Mouse (Mus musculus): Measurements from ENCODE around the gene Rin2. TPM values are rescaled to one million over a fixed set of nuclear protein-coding genes. Genes with fewer than 3 reads are reported as not detected.

Rin2 gene
- polyA plus RNA-seq, 1 experiment from 2014 or later: 55.2 TPM

DNA sequence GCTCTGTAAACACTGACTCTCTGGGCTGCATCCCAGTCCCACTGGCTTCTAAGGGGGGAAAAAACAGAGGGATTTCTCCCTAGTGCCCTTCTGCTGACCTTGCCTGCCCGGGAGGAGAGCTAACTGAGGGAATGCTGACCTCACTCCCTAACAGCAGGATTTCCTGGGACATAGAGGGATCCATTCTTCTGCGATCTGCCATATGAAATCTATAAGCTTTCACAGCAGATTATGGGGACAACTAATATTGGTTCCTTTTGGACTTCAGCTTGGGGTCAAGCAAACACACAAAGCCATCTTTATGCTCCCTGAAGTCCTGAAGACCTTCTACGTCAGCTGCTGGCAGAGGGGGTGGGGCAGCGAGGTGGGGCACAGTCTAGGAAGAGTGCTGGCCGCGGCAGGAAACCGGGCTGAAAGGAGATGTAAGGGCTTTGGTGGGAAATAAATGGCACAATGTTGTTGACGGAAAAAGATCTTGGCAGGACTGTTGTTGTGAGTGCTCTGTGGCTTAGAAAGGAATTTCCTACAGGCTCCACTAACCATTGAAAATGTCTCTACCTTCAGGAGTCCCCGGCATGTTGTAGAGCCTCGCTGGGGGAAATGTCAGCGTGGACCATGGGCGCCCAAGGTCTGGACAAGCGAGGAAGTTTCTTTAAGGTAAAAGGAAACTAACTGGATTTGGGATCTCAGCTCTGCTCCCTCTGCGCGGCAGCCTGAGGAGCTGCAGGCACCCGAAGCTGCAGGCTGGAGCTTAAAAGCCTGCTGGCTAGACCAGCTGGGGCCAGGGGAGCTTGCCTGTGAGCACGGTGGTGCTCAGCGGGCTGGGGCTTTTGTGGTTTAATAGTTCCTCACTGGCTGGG, 111.0 kb downstream of the Rin2 start:
- DNase-seq (ENCODE audit: low spot score) (peak; percentile 75), ATAC-seq (peak; percentile 81)
- Histone ChIP-seq H3K27ac (ENCODE audit: low read length) (peak overlapping the region; percentile 87), H3K4me2 (replicated peaks; ENCODE audit: low read depth, low read length) (peak overlapping the region; percentile 60), H3K27me3 (replicated peaks; ENCODE audit: insufficient read depth, low read length) (no peaks in the 10 kb centered on the region), H3K9ac (replicated peaks; ENCODE audit: low read depth) (peak overlapping the region; percentile 57), H3K36me3 (ENCODE audit: insufficient read depth, low read length) (no peaks in the 10 kb centered on the region), H3K4me3 (ENCODE audit: low read depth, low read length) (peak overlapping the region; percentile 37), H3K4me1 (ENCODE audit: insufficient read depth, low read depth, low read length) (peaks cover 16% of the 10 kb centered on the region; the same call in 1 of the 2 replicates), H3K9me3 (ENCODE audit: low read length) (no peaks in the 10 kb centered on the region)
- 2% methylated on average over 18 of the region's 18 CpGs for WGBS
- TF ChIP-seq CTCF (IDR thresholded peaks at IDR 0.05): peak; percentile 39
- 0 out of 2 replicates have a peak, but pooled peaks have one; percentile 39 for TF ChIP-seq EP300 (IDR thresholded peaks at IDR 0.05)

DNA sequence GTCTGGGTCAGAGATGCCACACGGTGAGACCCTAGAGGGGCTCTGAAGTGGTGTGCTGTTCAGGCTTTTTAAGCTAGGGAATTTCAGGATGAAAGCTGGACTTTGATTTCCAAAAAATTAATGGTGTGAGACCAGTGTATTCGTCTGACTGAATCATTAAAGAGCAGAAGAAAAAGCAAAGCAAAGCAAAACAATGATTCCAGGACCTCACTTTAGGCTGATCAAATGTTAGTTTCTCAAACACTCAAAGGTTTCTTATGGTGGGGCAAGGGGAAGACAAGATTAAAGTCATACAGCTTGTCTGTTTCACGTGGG, 111.6 kb downstream of the Rin2 start:
- WGBS: 6% methylated on average over 3 of the region's 3 CpGs
- peaks cover 16% of the 10 kb centered on the region; the same call in 1 of the 2 replicates for H3K4me1 ChIP-seq (ENCODE audit: insufficient read depth, low read depth, low read length)
- H3K36me3 ChIP-seq (ENCODE audit: insufficient read depth, low read length): no peaks in the 10 kb centered on the region
- peak overlapping the region; percentile 60 for H3K4me2 ChIP-seq (replicated peaks; ENCODE audit: low read depth, low read length)
- peak overlapping the region; percentile 37 for H3K4me3 ChIP-seq (ENCODE audit: low read depth, low read length)
- ATAC-seq: no peak
- no peaks in the 10 kb centered on the region for H3K27me3 ChIP-seq (replicated peaks; ENCODE audit: insufficient read depth, low read length)
- no peak for DNase-seq (ENCODE audit: low spot score)
- peak overlapping the region; percentile 57 for H3K9ac ChIP-seq (replicated peaks; ENCODE audit: low read depth)
- peak overlapping the region; percentile 87 for H3K27ac ChIP-seq (ENCODE audit: low read length)
- H3K9me3 ChIP-seq (ENCODE audit: low read length): no peaks in the 10 kb centered on the region
- TF ChIP-seq EP300 (IDR thresholded peaks at IDR 0.05) (no peak), CTCF (IDR thresholded peaks at IDR 0.05) (no peak)

DNA sequence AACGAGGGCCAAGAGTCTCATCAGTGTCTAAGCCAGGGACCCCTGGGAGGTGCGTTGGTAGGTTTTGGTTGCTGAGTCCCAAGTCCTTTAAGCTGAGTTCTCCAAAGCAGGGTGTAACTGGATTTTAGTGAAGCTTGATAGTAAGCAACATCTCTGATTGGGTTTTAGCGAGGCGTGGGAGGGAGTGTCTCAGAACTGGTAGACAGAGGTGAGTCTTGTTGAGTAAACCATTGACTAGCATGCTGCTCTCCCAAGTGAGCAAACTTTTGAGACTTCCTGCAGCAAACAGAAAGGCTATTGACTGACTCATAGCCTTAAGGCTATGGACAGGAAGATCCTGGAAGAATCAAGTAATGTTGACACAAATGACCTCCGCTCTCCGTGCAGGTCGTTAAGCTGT, 112.5 kb downstream of the Rin2 start:
- DNase-seq (ENCODE audit: low spot score): peak; percentile 43
- peak overlapping the region; percentile 87 for H3K27ac ChIP-seq (ENCODE audit: low read length)
- H3K9ac ChIP-seq (replicated peaks; ENCODE audit: low read depth): peak overlapping the region; percentile 23; the same call in 1 of the 2 replicates
- peaks cover 16% of the 10 kb centered on the region; the same call in 1 of the 2 replicates for H3K4me1 ChIP-seq (ENCODE audit: insufficient read depth, low read depth, low read length)
- no peaks in the 10 kb centered on the region for H3K27me3 ChIP-seq (replicated peaks; ENCODE audit: insufficient read depth, low read length)
- peak; percentile 23 for ATAC-seq
- TF ChIP-seq EP300 (IDR thresholded peaks at IDR 0.05): no peak
- TF ChIP-seq CTCF (IDR thresholded peaks at IDR 0.05): no peak
- no peaks in the 10 kb centered on the region for H3K36me3 ChIP-seq (ENCODE audit: insufficient read depth, low read length)
- WGBS: 38% methylated on average over 7 of the region's 7 CpGs
- peak overlapping the region; percentile 60 for H3K4me2 ChIP-seq (replicated peaks; ENCODE audit: low read depth, low read length)
- peak overlapping the region; percentile 37 for H3K4me3 ChIP-seq (ENCODE audit: low read depth, low read length)
- H3K9me3 ChIP-seq (ENCODE audit: low read length): no peaks in the 10 kb centered on the region

DNA sequence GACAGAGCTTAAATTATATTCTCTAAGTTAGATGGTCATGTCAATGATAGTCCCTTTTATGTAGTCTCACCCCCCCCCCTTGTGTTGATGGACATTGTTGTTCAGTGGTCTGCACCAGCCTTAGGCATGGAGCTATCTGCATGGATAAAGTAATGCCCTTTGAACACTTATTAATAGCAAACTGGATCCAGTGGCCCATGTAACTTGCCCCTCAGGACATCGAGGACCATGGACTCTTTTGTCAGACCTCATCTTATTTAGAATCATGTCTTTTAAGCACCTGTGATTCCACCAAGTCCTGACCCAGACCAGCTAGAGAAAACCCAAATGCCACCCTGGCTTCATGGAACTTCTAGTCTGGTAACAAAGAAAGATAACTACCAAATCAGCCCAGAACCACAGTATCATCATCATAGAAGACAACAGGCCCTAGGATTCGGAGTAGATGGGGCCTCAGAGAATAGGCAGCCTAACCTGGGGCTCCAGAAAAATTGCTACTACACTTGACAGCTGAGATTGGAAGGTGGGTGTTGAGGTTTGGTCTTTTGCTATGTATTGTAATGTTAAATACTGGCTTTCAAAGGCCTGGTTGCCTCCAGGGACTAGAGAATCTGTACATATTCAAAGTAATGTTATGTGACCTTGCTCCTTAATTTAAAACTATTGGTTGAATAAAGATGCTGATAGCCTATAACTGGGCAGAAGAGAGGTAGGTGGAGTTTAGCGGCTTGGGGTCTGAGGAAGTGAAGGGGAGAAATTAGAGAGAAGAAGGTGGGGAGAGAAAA, 113.7 kb downstream of the Rin2 start:
- DNase-seq (ENCODE audit: low spot score): no peak
- Histone ChIP-seq H3K27me3 (replicated peaks; ENCODE audit: insufficient read depth, low read length) (no peaks in the 10 kb centered on the region), H3K9me3 (ENCODE audit: low read length) (no peaks in the 10 kb centered on the region), H3K36me3 (ENCODE audit: insufficient read depth, low read length) (no peaks in the 10 kb centered on the region), H3K4me3 (ENCODE audit: low read depth, low read length) (no peak overlapping the region), H3K9ac (replicated peaks; ENCODE audit: low read depth) (no peak overlapping the region), H3K4me2 (replicated peaks; ENCODE audit: low read depth, low read length) (no peak overlapping the region), H3K27ac (ENCODE audit: low read length) (no peak overlapping the region), H3K4me1 (ENCODE audit: insufficient read depth, low read depth, low read length) (peaks cover 16% of the 10 kb centered on the region; the same call in 1 of the 2 replicates)
- ATAC-seq: no peak
- 95% methylated on average over 3 of the region's 3 CpGs for WGBS
- TF ChIP-seq CTCF (IDR thresholded peaks at IDR 0.05) (no peak), EP300 (IDR thresholded peaks at IDR 0.05) (no peak)

DNA sequence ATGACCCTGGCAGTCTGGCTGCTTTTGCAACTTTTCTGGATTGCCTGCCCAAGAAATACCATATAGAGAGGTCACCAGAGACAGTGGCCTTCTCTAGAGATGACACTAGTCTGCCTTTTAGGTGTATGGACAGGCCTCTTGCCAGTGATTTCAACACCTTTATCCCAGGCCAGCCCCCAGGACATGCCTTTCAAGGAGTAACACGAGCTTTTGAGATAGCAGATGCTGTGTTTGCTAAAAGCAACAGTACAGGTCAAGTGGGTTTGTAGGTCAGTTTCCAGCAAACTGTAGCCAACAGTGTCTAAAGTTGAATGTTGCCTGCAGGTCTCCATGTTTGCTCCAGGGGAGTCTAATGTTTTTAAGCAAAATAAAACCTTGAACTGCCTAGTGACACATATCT, 118.7 kb downstream of the Rin2 start:
- Histone ChIP-seq H3K27me3 (replicated peaks; ENCODE audit: insufficient read depth, low read length) (no peaks in the 10 kb centered on the region), H3K9me3 (ENCODE audit: low read length) (no peaks in the 10 kb centered on the region), H3K4me1 (ENCODE audit: insufficient read depth, low read depth, low read length) (no peaks in the 10 kb centered on the region), H3K9ac (replicated peaks; ENCODE audit: low read depth) (no peak overlapping the region), H3K4me2 (replicated peaks; ENCODE audit: low read depth, low read length) (no peak overlapping the region), H3K36me3 (ENCODE audit: insufficient read depth, low read length) (no peaks in the 10 kb centered on the region), H3K4me3 (ENCODE audit: low read depth, low read length) (no peak overlapping the region), H3K27ac (ENCODE audit: low read length) (no peak overlapping the region)
- TF ChIP-seq EP300 (IDR thresholded peaks at IDR 0.05) (no peak), CTCF (IDR thresholded peaks at IDR 0.05) (no peak)
- DNase-seq (ENCODE audit: low spot score): no peak
- WGBS: 35% methylated on average over 1 of the region's 1 CpGs
- ATAC-seq: no peak

DNA sequence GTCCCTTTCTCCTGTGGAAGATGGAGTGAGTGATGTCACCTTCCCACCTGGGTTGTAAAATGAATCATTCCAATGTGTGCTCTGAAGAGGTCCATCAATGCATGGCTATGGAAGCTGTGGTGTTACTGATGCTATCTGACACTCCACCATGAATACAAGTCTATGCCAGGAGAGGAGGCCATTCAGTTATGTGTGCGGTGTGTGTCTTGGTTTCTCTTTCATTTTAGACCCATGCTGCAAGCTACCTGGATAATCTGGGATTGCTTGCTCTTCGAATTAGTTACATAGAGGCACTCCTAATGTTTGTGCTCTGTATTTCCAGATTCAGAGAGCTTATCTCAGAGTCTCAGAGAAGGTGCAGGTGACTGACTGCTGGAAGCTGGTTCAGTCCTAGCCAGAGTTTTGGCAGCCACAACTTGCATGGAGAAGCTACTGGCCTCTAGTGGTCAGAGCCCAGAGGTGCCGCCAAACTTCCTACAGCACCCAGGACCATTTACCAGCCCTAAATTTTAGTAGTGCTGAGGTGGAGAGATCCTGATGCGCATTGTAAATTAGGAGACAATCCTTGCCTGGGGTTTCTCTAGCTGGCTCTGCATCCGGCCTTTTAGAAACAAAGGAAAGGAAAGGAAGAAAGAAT, 119.4 kb downstream of the Rin2 start:
- ATAC-seq (no peak), DNase-seq (ENCODE audit: low spot score) (peak; percentile 80)
- H3K27ac ChIP-seq (ENCODE audit: low read length): no peak overlapping the region; the same call in 1 of the 2 replicates
- no peaks in the 10 kb centered on the region for H3K36me3 ChIP-seq (ENCODE audit: insufficient read depth, low read length)
- no peak overlapping the region for H3K9ac ChIP-seq (replicated peaks; ENCODE audit: low read depth)
- 39% methylated on average over 5 of the region's 5 CpGs for WGBS
- no peaks in the 10 kb centered on the region for H3K27me3 ChIP-seq (replicated peaks; ENCODE audit: insufficient read depth, low read length)
- H3K4me2 ChIP-seq (replicated peaks; ENCODE audit: low read depth, low read length): no peak overlapping the region
- H3K9me3 ChIP-seq (ENCODE audit: low read length): no peaks in the 10 kb centered on the region
- TF ChIP-seq CTCF (IDR thresholded peaks at IDR 0.05) (peak; percentile 89), EP300 (IDR thresholded peaks at IDR 0.05) (no peak)
- no peak overlapping the region for H3K4me3 ChIP-seq (ENCODE audit: low read depth, low read length)
- H3K4me1 ChIP-seq (ENCODE audit: insufficient read depth, low read depth, low read length): no peaks in the 10 kb centered on the region

Data from lung, postnatal 0 days (tissue).